ENCODE assay signal across 8 mouse cellular contexts in genomic region chr9:119339558-119340211, GRCm38 (mm10). TPM values are rescaled to one million over a fixed set of nuclear protein-coding genes. Genes with fewer than 3 reads are reported as not detected.
DNase-seq lines count a peak whose midpoint lies in the region; ATAC-seq and TF ChIP-seq lines count a peak whose summit lies in the region.

TSS of gene Acaa1a (plus strand) at chr9:119339676.

- H3K4me3 ChIP-seq in C2C12 (ENCODE audit: insufficient read depth, poor library complexity, severe bottlenecking) (peak within 1 kb of the TSS; percentile 48), myocyte (peak within 1 kb of the TSS; percentile 39)
- H3K4me3 ChIP-seq in embryonic facial prominence, embryonic 15.5 days (replicated peaks) = peak within 1 kb of the TSS; percentile 88
- peak within 1 kb of the TSS; percentile 80 for H3K4me3 ChIP-seq in heart, embryonic 10.5 days
- peak within 1 kb of the TSS; percentile 74 for H3K4me3 ChIP-seq in kidney, embryonic 14.5 days (ENCODE audit: low read length)
- peak within 1 kb of the TSS; percentile 75 for H3K4me3 ChIP-seq in liver, embryonic 11.5 days (ENCODE audit: low read depth, low read length)
- peak within 1 kb of the TSS; percentile 69 for H3K4me3 ChIP-seq in stomach, embryonic 14.5 days (ENCODE audit: low read depth, low read length)

- H3K27me3 ChIP-seq in C2C12 (ENCODE audit: control insufficient read depth, insufficient read depth, insufficient read length) (no peaks in the 10 kb centered on the region), myocyte (ENCODE audit: control insufficient read depth, insufficient read depth, insufficient read length) (no peaks in the 10 kb centered on the region)
- no peaks in the 10 kb centered on the region for H3K27me3 ChIP-seq in embryonic facial prominence, embryonic 15.5 days
- H3K27me3 ChIP-seq in heart, embryonic 10.5 days (ENCODE audit: insufficient read depth, poor library complexity, severe bottlenecking) = peaks cover 25% of the 10 kb centered on the region
- no peaks in the 10 kb centered on the region for H3K27me3 ChIP-seq in kidney, embryonic 14.5 days (ENCODE audit: control insufficient read depth, insufficient read depth, low read length)
- H3K27me3 ChIP-seq in liver, embryonic 11.5 days (replicated peaks; ENCODE audit: control insufficient read depth, insufficient read depth, low read length) = no peaks in the 10 kb centered on the region
- no peaks in the 10 kb centered on the region for H3K27me3 ChIP-seq in stomach, embryonic 14.5 days (ENCODE audit: control insufficient read depth, insufficient read depth, low read length)

- H3ac ChIP-seq in C2C12 (ENCODE audit: control insufficient read depth, insufficient read length, low read depth) = peak within 1 kb of the TSS; percentile 84
- H3ac ChIP-seq in myocyte (ENCODE audit: control insufficient read depth, insufficient read length) = peak within 1 kb of the TSS; percentile 52

- TF ChIP-seq CTCF in C2C12 (IDR thresholded peaks at IDR 0.05; ENCODE audit: control insufficient read depth, insufficient read depth, insufficient read length) = no peak

- DNase-seq in adrenal gland, postnatal 25 days = peak; percentile 68
- no peak for DNase-seq in heart, embryonic 10.5 days (ENCODE audit: low spot score)
- DNase-seq in liver, embryonic 11.5 days (ENCODE audit: low spot score) = peak; percentile 72

- H3K4me1 ChIP-seq in embryonic facial prominence, embryonic 15.5 days = peaks cover 33% of the 10 kb centered on the region
- H3K4me1 ChIP-seq in heart, embryonic 10.5 days = peaks cover 26% of the 10 kb centered on the region
- peaks cover 19% of the 10 kb centered on the region for H3K4me1 ChIP-seq in kidney, embryonic 14.5 days (ENCODE audit: control insufficient read depth, insufficient read depth, low read length)
- peaks cover 7% of the 10 kb centered on the region for H3K4me1 ChIP-seq in liver, embryonic 11.5 days (replicated peaks; ENCODE audit: control insufficient read depth, insufficient read depth, low read length)
- H3K4me1 ChIP-seq in stomach, embryonic 14.5 days (ENCODE audit: control insufficient read depth, insufficient read depth, low read length) = peaks cover 16% of the 10 kb centered on the region

- peaks cover 5% of the 10 kb centered on the region for H3K79me3 ChIP-seq in C2C12 (ENCODE audit: low read depth)

- H3K9ac ChIP-seq in embryonic facial prominence, embryonic 15.5 days = peak within 1 kb of the TSS; percentile 63
- peak within 1 kb of the TSS; percentile 73 for H3K9ac ChIP-seq in kidney, embryonic 14.5 days (ENCODE audit: low read depth, low read length)
- H3K9ac ChIP-seq in liver, embryonic 11.5 days (ENCODE audit: low read depth, low read length) = peak within 1 kb of the TSS; percentile 84
- peak within 1 kb of the TSS; percentile 72 for H3K9ac ChIP-seq in stomach, embryonic 14.5 days (replicated peaks; ENCODE audit: low read depth, low read length)

- no peaks in the 10 kb centered on the region for H3K9me3 ChIP-seq in embryonic facial prominence, embryonic 15.5 days (replicated peaks)
- no peaks in the 10 kb centered on the region for H3K9me3 ChIP-seq in heart, embryonic 10.5 days
- H3K9me3 ChIP-seq in kidney, embryonic 14.5 days (ENCODE audit: control insufficient read depth, low read length) = no peaks in the 10 kb centered on the region
- H3K9me3 ChIP-seq in liver, embryonic 11.5 days (ENCODE audit: control insufficient read depth, low read length) = no peaks in the 10 kb centered on the region
- no peaks in the 10 kb centered on the region for H3K9me3 ChIP-seq in stomach, embryonic 14.5 days (ENCODE audit: control insufficient read depth, low read depth, low read length)

- peaks cover 7% of the 10 kb centered on the region for H3K79me2 ChIP-seq in C2C12 (ENCODE audit: control insufficient read depth, insufficient read depth)
- peaks cover 7% of the 10 kb centered on the region for H3K79me2 ChIP-seq in myocyte (ENCODE audit: control insufficient read depth, insufficient read depth)

- peak within 1 kb of the TSS; percentile 75 for H3K4me2 ChIP-seq in embryonic facial prominence, embryonic 15.5 days (replicated peaks)
- H3K4me2 ChIP-seq in kidney, embryonic 14.5 days (replicated peaks; ENCODE audit: low read depth, low read length) = peak within 1 kb of the TSS; percentile 91
- H3K4me2 ChIP-seq in liver, embryonic 11.5 days = peak within 1 kb of the TSS; percentile 92
- peak within 1 kb of the TSS; percentile 83 for H3K4me2 ChIP-seq in myocyte (ENCODE audit: low read depth)
- H3K4me2 ChIP-seq in stomach, embryonic 14.5 days (replicated peaks; ENCODE audit: low read depth, low read length) = peak within 1 kb of the TSS; percentile 82

- peaks cover 9% of the 10 kb centered on the region for H3K36me3 ChIP-seq in C2C12 (ENCODE audit: control insufficient read depth, insufficient read depth)
- peaks cover 36% of the 10 kb centered on the region for H3K36me3 ChIP-seq in embryonic facial prominence, embryonic 15.5 days
- peaks cover 25% of the 10 kb centered on the region for H3K36me3 ChIP-seq in heart, embryonic 10.5 days
- peaks cover 18% of the 10 kb centered on the region for H3K36me3 ChIP-seq in kidney, embryonic 14.5 days (ENCODE audit: control insufficient read depth, insufficient read depth, low read length)
- no peaks in the 10 kb centered on the region for H3K36me3 ChIP-seq in liver, embryonic 11.5 days (ENCODE audit: control insufficient read depth, insufficient read depth, low read length)
- peaks cover 4% of the 10 kb centered on the region for H3K36me3 ChIP-seq in myocyte (ENCODE audit: control insufficient read depth, insufficient read depth)
- H3K36me3 ChIP-seq in stomach, embryonic 14.5 days (ENCODE audit: control insufficient read depth, insufficient read depth, low read length) = peaks cover 25% of the 10 kb centered on the region

- peak within 1 kb of the TSS; percentile 94 for H3K27ac ChIP-seq in embryonic facial prominence, embryonic 15.5 days (replicated peaks)
- peak within 1 kb of the TSS; percentile 91 for H3K27ac ChIP-seq in heart, embryonic 10.5 days
- peak within 1 kb of the TSS; percentile 94 for H3K27ac ChIP-seq in kidney, embryonic 14.5 days (ENCODE audit: low read depth, low read length)
- H3K27ac ChIP-seq in liver, embryonic 11.5 days (ENCODE audit: low read depth, low read length) = peak within 1 kb of the TSS; percentile 86
- peak within 1 kb of the TSS; percentile 90 for H3K27ac ChIP-seq in stomach, embryonic 14.5 days (ENCODE audit: low read length)

- TF ChIP-seq POLR2A in myocyte (IDR thresholded peaks at IDR 0.05; ENCODE audit: insufficient read length, low read depth) = peak; percentile 68

- under 1% methylated on average over 43 of the region's 43 CpGs for WGBS in embryonic facial prominence, embryonic 15.5 days
- WGBS in heart, embryonic 10.5 days = 1% methylated on average over 43 of the region's 43 CpGs
- under 1% methylated on average over 43 of the region's 43 CpGs for WGBS in kidney, embryonic 14.5 days
- WGBS in liver, embryonic 11.5 days = 1% methylated on average over 43 of the region's 43 CpGs
- 1% methylated on average over 43 of the region's 43 CpGs for WGBS in stomach, embryonic 14.5 days

- no peak for ATAC-seq in embryonic facial prominence, embryonic 15.5 days (ENCODE audit: insufficient number of reproducible peaks, low FRiP score, low TSS enrichment, low read depth)
- no peak for ATAC-seq in kidney, embryonic 14.5 days (ENCODE audit: low FRiP score, low TSS enrichment)
- peak; percentile 60 for ATAC-seq in liver, embryonic 11.5 days (replicated peaks; ENCODE audit: low FRiP score)
- no peak; the same call in 1 of the 2 replicates for ATAC-seq in stomach, embryonic 14.5 days (ENCODE audit: insufficient number of reproducible peaks, insufficient read depth, low FRiP score, low read depth)

TF ChIP-seq in C2C12, 6 proteins besides CTCF, POLR2A, EP300 and RAD21:
- no peak for TF ChIP-seq USF1 (IDR thresholded peaks at IDR 0.05; ENCODE audit: low read depth)
- no peak for TF ChIP-seq MYOG (IDR thresholded peaks at IDR 0.05; ENCODE audit: control insufficient read depth, extremely low read depth, insufficient read length)
- TF ChIP-seq FOSL1 (IDR thresholded peaks at IDR 0.05; ENCODE audit: insufficient read depth, low read length, poor library complexity, severe bottlenecking) = no peak

TF ChIP-seq in myocyte, 11 proteins besides CTCF, POLR2A, EP300 and RAD21:
- TF ChIP-seq POLR2AphosphoS2 (IDR thresholded peaks at IDR 0.05; ENCODE audit: insufficient read length, low read depth) = peak; percentile 73
- TF ChIP-seq REST (IDR thresholded peaks at IDR 0.05; ENCODE audit: insufficient read depth, insufficient read length) = no peak
TF ChIP-seq in myocyte: peak in this region for 1.

RNA-seq across cellular contexts. Expression of gene Acaa1a, which starts in this region (rescaled TPM):
- polyA plus RNA-seq in C2C12 (2012; fragmentation: generic; extraction: Trizol) (50.9 TPM), myocyte (2012; fragmentation: generic; extraction: Trizol) (61.7 TPM)
- total RNA-seq in adrenal gland, postnatal 25 days (2021) = 99.0 and 138 TPM in 2 replicates
- polyA plus RNA-seq in embryonic facial prominence, embryonic 15.5 days (2015; fragmentation: Nextera tagmentation; extraction: Ambion mirVana) = 117 and 120 TPM in 2 replicates
- 86.5 and 91.8 TPM in 2 replicates for polyA plus RNA-seq in heart, embryonic 10.5 days (2016; fragmentation: Nextera tagmentation; extraction: Ambion mirVana)
- polyA plus RNA-seq in kidney, embryonic 14.5 days (2014; fragmentation: Nextera tagmentation; extraction: Ambion mirVana) = 74.5 and 87.7 TPM in 2 replicates
- 58.8 and 61.2 TPM in 2 replicates for polyA plus RNA-seq in liver, embryonic 11.5 days (2014; fragmentation: Nextera tagmentation; extraction: Ambion mirVana)
- 99.1 and 101 TPM in 2 replicates for polyA plus RNA-seq in stomach, embryonic 14.5 days (2014; fragmentation: Nextera tagmentation; extraction: Ambion mirVana)
